ENCODE assay signal across 11 mouse cellular contexts in the genomic region with DNA sequence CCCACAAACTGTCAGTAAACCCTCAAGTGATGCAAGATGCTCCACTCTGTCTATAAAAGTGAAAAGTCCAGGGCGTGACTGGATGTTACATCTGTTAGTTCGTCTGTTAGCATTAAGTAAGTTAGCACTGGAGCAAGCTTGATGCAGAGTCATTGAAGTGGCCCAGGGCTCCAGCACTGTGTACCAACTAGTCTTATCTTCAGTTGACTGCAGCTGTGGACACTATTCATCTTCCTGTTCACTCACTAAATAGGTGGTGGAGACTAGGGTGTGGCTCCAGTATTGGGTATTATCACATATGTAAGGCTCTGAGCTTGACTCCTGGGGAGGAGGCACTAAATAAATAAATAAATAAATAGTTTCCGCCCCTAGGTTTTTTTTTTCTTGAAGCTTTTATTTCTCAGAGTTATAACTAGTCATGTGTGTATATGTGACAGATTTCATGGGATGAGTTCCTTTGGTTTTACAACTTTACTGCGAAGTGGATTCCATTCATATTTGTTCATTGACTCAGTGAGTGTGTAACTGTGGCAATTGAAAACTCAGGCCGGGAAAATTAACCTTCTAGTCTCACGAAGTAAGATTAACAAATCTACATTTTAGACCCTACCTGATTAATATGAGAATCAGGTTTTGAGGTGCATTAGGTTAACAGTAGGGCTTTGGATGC.
DNase-seq lines count a peak whose midpoint lies in the region; ATAC-seq and TF ChIP-seq lines count a peak whose summit lies in the region.
"Had no signal": no experiment of that assay in that cellular context is flagged by ENCODE, and none has a peak within 500 bp of the region (broad histone marks: within the 10 kb centered on the region; RNA-seq: fewer than 3 reads in every experiment).

No protein-coding gene starts in this region.

- intact Hi-C loops in left cerebral cortex, postnatal 4 days (cut with DNase I): no loop called here

- H3K27ac ChIP-seq in heart, embryonic 14.5 days (replicated peaks in 1 of 2; ENCODE audit: control insufficient read depth in 1 of 2, insufficient read depth in 1 of 2, low read depth in 2 of 2, low read length in 2 of 2): peak overlapping the region; percentile 95 to 98
- H3K27ac ChIP-seq in lung, embryonic 15.5 days: peak overlapping the region; percentile 85
- H3K27ac ChIP-seq in intestine, embryonic 15.5 days: peak overlapping the region; percentile 60; the same call in 1 of the 2 replicates
- H3K27ac ChIP-seq in stomach, postnatal 0 days (replicated peaks): peak overlapping the region; percentile 58
- H3K27ac ChIP-seq: hindbrain, embryonic 15.5 days had no signal

- H3K4me2 ChIP-seq in heart, embryonic 14.5 days (ENCODE audit: low read length): no peak overlapping the region
- peak overlapping the region; percentile 7; the same call in 1 of the 2 replicates for H3K4me2 ChIP-seq in lung, embryonic 15.5 days
- no peak overlapping the region for H3K4me2 ChIP-seq in intestine, embryonic 15.5 days (replicated peaks)
- H3K4me2 ChIP-seq in stomach, postnatal 0 days (replicated peaks; ENCODE audit: low read depth): no peak overlapping the region
- H3K4me2 ChIP-seq: hindbrain, embryonic 15.5 days had no signal

- DNase-seq in heart, adult 9 months (ENCODE audit: low spot score in 2 of 2): no peak
- no peak for DNase-seq in lung, postnatal 10 days
- no peak for DNase-seq in stomach, postnatal 0 days (ENCODE audit: low spot score)
- no peak for DNase-seq in left cerebral cortex, postnatal 4 days
- DNase-seq: cerebellum, adult 11 months; gastrocnemius, postnatal 10 days; lung, adult 2 months had no signal

- H3K36me3 ChIP-seq in heart, embryonic 14.5 days (ENCODE audit: control insufficient read depth, insufficient read depth, low read length): no peaks in the 10 kb centered on the region
- H3K36me3 ChIP-seq in lung, embryonic 15.5 days: no peaks in the 10 kb centered on the region
- no peaks in the 10 kb centered on the region for H3K36me3 ChIP-seq in intestine, embryonic 15.5 days
- H3K36me3 ChIP-seq in stomach, postnatal 0 days (ENCODE audit: control insufficient read depth, insufficient read depth, low read length): no peaks in the 10 kb centered on the region
- H3K36me3 ChIP-seq: hindbrain, embryonic 15.5 days had no signal

- H3K9ac ChIP-seq in heart, embryonic 14.5 days (ENCODE audit: low read length): 0 out of 2 replicates have a peak overlapping the region, but pooled peaks have one; percentile 22
- no peak overlapping the region for H3K9ac ChIP-seq in lung, embryonic 15.5 days
- no peak overlapping the region for H3K9ac ChIP-seq in intestine, embryonic 15.5 days
- H3K9ac ChIP-seq in stomach, postnatal 0 days (ENCODE audit: low read length): no peak overlapping the region
- H3K9ac ChIP-seq: hindbrain, embryonic 15.5 days had no signal

- TF ChIP-seq EP300 in stomach, postnatal 0 days (optimal IDR thresholded peaks at IDR 0.05): no peak

- H3K4me3 ChIP-seq in heart, embryonic 14.5 days (ENCODE audit: control insufficient read depth in 1 of 2, insufficient read depth in 1 of 2, low read depth in 1 of 2, low read length in 2 of 2): no peak overlapping the region
- no peak overlapping the region for H3K4me3 ChIP-seq in lung, embryonic 15.5 days
- H3K4me3 ChIP-seq in intestine, embryonic 15.5 days (replicated peaks): no peak overlapping the region
- H3K4me3 ChIP-seq in stomach, postnatal 0 days (ENCODE audit: low read depth, low read length): no peak overlapping the region
- H3K4me3 ChIP-seq: hindbrain, embryonic 15.5 days had no signal

- H3K4me1 ChIP-seq in heart, embryonic 14.5 days (ENCODE audit: control insufficient read depth in 2 of 2, insufficient read depth in 2 of 2, low read length in 2 of 2): peaks cover 17 to 34% of the 10 kb centered on the region in 2 experiments
- peaks cover 35% of the 10 kb centered on the region for H3K4me1 ChIP-seq in lung, embryonic 15.5 days
- H3K4me1 ChIP-seq in intestine, embryonic 15.5 days (replicated peaks): no peaks in the 10 kb centered on the region; the same call in 1 of the 2 replicates
- no peaks in the 10 kb centered on the region for H3K4me1 ChIP-seq in stomach, postnatal 0 days (replicated peaks; ENCODE audit: control insufficient read depth, insufficient read depth)

- WGBS in heart, embryonic 14.5 days: 51% methylated on average over 6 of the region's 6 CpGs
- 53% methylated on average over 6 of the region's 6 CpGs for WGBS in lung, embryonic 15.5 days
- 58% methylated on average over 6 of the region's 6 CpGs for WGBS in intestine, embryonic 15.5 days
- WGBS in stomach, postnatal 0 days: 56% methylated on average over 6 of the region's 6 CpGs

- no peaks in the 10 kb centered on the region for H3K27me3 ChIP-seq in heart, embryonic 14.5 days (ENCODE audit: control insufficient read depth, insufficient read depth, low read length)
- no peaks in the 10 kb centered on the region for H3K27me3 ChIP-seq in lung, embryonic 15.5 days
- no peaks in the 10 kb centered on the region for H3K27me3 ChIP-seq in intestine, embryonic 15.5 days (replicated peaks)
- H3K27me3 ChIP-seq in stomach, postnatal 0 days (ENCODE audit: control insufficient read depth, insufficient read depth, low read length): no peaks in the 10 kb centered on the region
- H3K27me3 ChIP-seq: hindbrain, embryonic 15.5 days had no signal

- TF ChIP-seq CTCF in stomach, postnatal 0 days (IDR thresholded peaks at IDR 0.05; ENCODE audit: low read depth): no peak

- ATAC-seq in heart, embryonic 14.5 days (ENCODE audit: insufficient number of reproducible peaks, insufficient read depth, low FRiP score, low read depth): no peak
- peak; percentile 43; the same call in 1 of the 2 replicates for ATAC-seq in lung, embryonic 15.5 days (ENCODE audit: borderline replicate concordance, extremely low read depth, low FRiP score, low TSS enrichment)
- peak; percentile 45; the same call in 1 of the 2 replicates for ATAC-seq in intestine, embryonic 15.5 days
- no peak for ATAC-seq in stomach, postnatal 0 days (ENCODE audit: low FRiP score, low TSS enrichment)

- H3K9me3 ChIP-seq in heart, embryonic 14.5 days (ENCODE audit: control insufficient read depth, low read length): no peaks in the 10 kb centered on the region
- no peaks in the 10 kb centered on the region for H3K9me3 ChIP-seq in lung, embryonic 15.5 days
- H3K9me3 ChIP-seq in intestine, embryonic 15.5 days: no peaks in the 10 kb centered on the region
- H3K9me3 ChIP-seq in stomach, postnatal 0 days (ENCODE audit: control insufficient read depth, low read length): no peaks in the 10 kb centered on the region
- H3K9me3 ChIP-seq: hindbrain, embryonic 15.5 days had no signal

Comparison
In these comparisons a context has a peak if more than half of its experiments do, and no peak if none do; other contexts are left out.
1. ATAC-seq: peak in lung, embryonic 15.5 days (single experiment) and intestine, embryonic 15.5 days (single experiment); none in heart, embryonic 14.5 days (single experiment) and stomach, postnatal 0 days (single experiment).
2. Peak in every context shown above with its lines, with median percentiles within 50 percentile points of each other: H3K27ac ChIP-seq.